Mouse (Mus musculus) liver, embryonic 11.5 days (tissue): Measurements from ENCODE around the gene Hist1h2ao. TPM values are rescaled to one million over a fixed set of nuclear protein-coding genes. Genes with fewer than 3 reads are reported as not detected.
"Not testable (repeated sequence)": the region's sequence is repeated elsewhere in the genome, so short reads cannot be mapped to it uniquely, and the experiment has no call there.

Experiments used
- ATAC-seq: fragments of 200-750 bp; cut with Nextera tagmentation; replicated peaks from 2 replicates; pipeline ENCODE4 v1.8.0; 2017; ENCODE audit warnings: moderate number of reproducible peaks, mild to moderate bottlenecking, moderate TSS enrichment, moderate library complexity; ENCODE audit not compliant: low FRiP score
- DNase-seq: peaks from one replicate; pipeline ENCODE4 v3.0.0-alpha.2; 2017; ENCODE audit warnings: low spot score
- H3K27ac ChIP-seq: fragments of 300-500 bp; sonication (generic); 2 replicates; pipeline ENCODE4 v1.5.1; 2014; ENCODE audit warnings: mild to moderate bottlenecking, low read depth, low read length, control low read depth
- H3K27me3 ChIP-seq: fragments of 300-500 bp; sonication (generic); replicated peaks from 2 replicates; pipeline ENCODE4 v1.6.1; 2014; ENCODE audit warnings: low read length, mixed read lengths; ENCODE audit not compliant: control insufficient read depth, insufficient read depth
- H3K36me3 ChIP-seq: fragments of 300-500 bp; sonication (generic); 2 replicates; pipeline ENCODE4 v1.6.1; 2014; ENCODE audit warnings: mild to moderate bottlenecking, low read length, moderate library complexity, mixed read lengths; ENCODE audit not compliant: control insufficient read depth, insufficient read depth
- H3K4me1 ChIP-seq: fragments of 300-500 bp; sonication (generic); replicated peaks from 2 replicates; pipeline ENCODE4 v1.6.1; 2014; ENCODE audit warnings: low read length, mixed read lengths; ENCODE audit not compliant: control insufficient read depth, insufficient read depth
- H3K4me2 ChIP-seq: fragments of 300-500 bp; sonication (generic); 2 replicates; pipeline ENCODE4 v1.6.1; 2014; ENCODE audit warnings: mild to moderate bottlenecking, control low read depth, moderate library complexity
- H3K4me3 ChIP-seq: fragments of 300-500 bp; sonication (generic); 2 replicates; pipeline ENCODE4 v1.5.1; 2014; ENCODE audit warnings: low read depth, low read length, control low read depth
- H3K9ac ChIP-seq: fragments of 300-500 bp; sonication (generic); 2 replicates; pipeline ENCODE4 v1.6.1; 2014; ENCODE audit warnings: low read depth, low read length, control low read depth
- H3K9me3 ChIP-seq: fragments of 300-500 bp; sonication (generic); 2 replicates; pipeline ENCODE4 v1.6.1; 2016; ENCODE audit warnings: low read length, inconsistent platforms, mixed read lengths; ENCODE audit not compliant: control insufficient read depth
- WGBS: fragments of 180-500 bp; shearing (Covaris S2); extraction: QIAGEN DNeasy Blood & Tissue Kit; methylation state at CpG from one replicate; pipeline ENCODE4 v1.1.7; 2014; 5-methylcytosine and 5-hydroxymethylcytosine counted together
- polyA plus RNA-seq: library from polyadenylated mRNA; unstranded; fragments of >200 nt; fragmentation: Nextera tagmentation; extraction: Ambion mirVana; gene quantifications from 2 replicates; pipeline ENCODE4 v1.2.1, GENCODE M21; 2014

Gene Hist1h2ao
- 2.2 TPM in 1 of 2 replicates, not detected in the other for polyA plus RNA-seq

- peak; percentile 87 for ATAC-seq
- not testable (repeated sequence) for H3K36me3 ChIP-seq, H3K4me1 ChIP-seq, H3K4me3 ChIP-seq, H3K27me3 ChIP-seq, H3K4me2 ChIP-seq, DNase-seq, H3K9me3 ChIP-seq, H3K9ac ChIP-seq, H3K27ac ChIP-seq
- WGBS = no CpG with 5 or more reads among the region's 23 CpGs
Measured at GRCm38 (mm10) chr13:21810073-21810472, at the start of gene Hist1h2ao, which contains the start of gene Hist1h2bq. Gene Hist1h2ao (plus strand): TSS chr13:21810465. Gene Hist1h2bq (minus strand): TSS chr13:21810197.

GRCm38 (mm10) chr13:21778814-21779766 lies 31.2 kb upstream of the Hist1h2ao start:
- DNase-seq (peak; percentile 77), ATAC-seq (peak; percentile 71)
- Histone ChIP-seq H3K27ac (peak overlapping the region; percentile 100), H3K36me3 (no peaks in the 10 kb centered on the region), H3K4me3 (peak overlapping the region; percentile 62), H3K9ac (peak overlapping the region; percentile 98), H3K4me1 (peaks cover 15% of the 10 kb centered on the region), H3K27me3 (no peaks in the 10 kb centered on the region), H3K4me2 (peak overlapping the region; percentile 94), H3K9me3 (no peaks in the 10 kb centered on the region)
- 5% methylated on average over 33 of the region's 33 CpGs for WGBS

GRCm38 (mm10) chr13:21779767-21780731 lies 30.2 kb upstream of the Hist1h2ao start, which contains the start of gene Hist1h1b:
Gene Hist1h1b (minus strand): TSS chr13:21780625.
- H3K4me3 ChIP-seq = peak within 1 kb of the TSS; percentile 62
- no peaks in the 10 kb centered on the region for H3K27me3 ChIP-seq
- H3K9me3 ChIP-seq = no peaks in the 10 kb centered on the region
- ATAC-seq (peak; percentile 52), DNase-seq (peak; percentile 84)
- H3K36me3 ChIP-seq = no peaks in the 10 kb centered on the region
- peak within 1 kb of the TSS; percentile 100 for H3K27ac ChIP-seq
- peak within 1 kb of the TSS; percentile 98 for H3K9ac ChIP-seq
- under 1% methylated on average over 44 of the region's 44 CpGs for WGBS
- peaks cover 18% of the 10 kb centered on the region for H3K4me1 ChIP-seq
- H3K4me2 ChIP-seq = peak within 1 kb of the TSS; percentile 94

DNA sequence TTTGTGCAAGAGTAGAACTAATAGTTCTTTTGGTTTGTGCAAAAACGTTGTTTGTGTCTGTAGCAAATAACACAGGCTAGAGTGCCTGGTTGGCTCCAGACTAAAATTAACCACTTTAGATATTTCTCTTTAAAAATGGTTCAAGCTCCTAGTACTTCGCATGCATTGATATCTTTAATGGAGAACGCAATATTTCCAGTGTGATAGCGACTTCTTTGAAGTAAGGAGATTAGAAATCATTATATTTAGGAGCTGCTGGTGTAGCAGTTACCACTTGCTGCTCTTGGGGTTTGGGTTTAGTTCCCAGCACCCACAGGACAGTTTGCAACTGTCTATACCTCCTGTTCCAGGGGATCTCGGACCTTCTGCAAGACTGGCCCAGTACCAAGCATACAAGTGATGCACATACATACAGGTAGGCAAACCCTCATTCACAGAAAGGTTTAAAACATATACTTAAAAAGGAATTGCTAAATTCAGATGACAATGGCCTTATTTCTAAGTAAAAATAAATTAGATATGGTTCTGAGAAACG lies 29.2 kb upstream of the Hist1h2ao start:
- peaks cover 24% of the 10 kb centered on the region for H3K4me1 ChIP-seq
- DNase-seq = no peak

GRCm38 (mm10) chr13:21781639-21782038 lies 28.6 kb upstream of the Hist1h2ao start:
- Histone ChIP-seq H3K36me3 (no peaks in the 10 kb centered on the region), H3K9ac (peak overlapping the region; percentile 52; the same call in 1 of the 2 replicates), H3K9me3 (no peaks in the 10 kb centered on the region), H3K27me3 (no peaks in the 10 kb centered on the region), H3K27ac (peak overlapping the region; percentile 100), H3K4me1 (peaks cover 21% of the 10 kb centered on the region), H3K4me3 (peak overlapping the region; percentile 12; the same call in 1 of the 2 replicates), H3K4me2 (peak overlapping the region; percentile 79)
- DNase-seq = no peak
- WGBS = 75% methylated on average over 1 of the region's 1 CpGs
- ATAC-seq = no peak

More for the DNA sequence above, 29.2 kb upstream of the Hist1h2ao start:
- ATAC-seq = no peak
- Histone ChIP-seq H3K27me3 (no peaks in the 10 kb centered on the region), H3K9me3 (no peaks in the 10 kb centered on the region), H3K4me3 (peak overlapping the region; percentile 62), H3K36me3 (no peaks in the 10 kb centered on the region), H3K27ac (peak overlapping the region; percentile 100), H3K9ac (peak overlapping the region; percentile 65), H3K4me2 (peak overlapping the region; percentile 94)
- WGBS = 41% methylated on average over 6 of the region's 6 CpGs

DNA sequence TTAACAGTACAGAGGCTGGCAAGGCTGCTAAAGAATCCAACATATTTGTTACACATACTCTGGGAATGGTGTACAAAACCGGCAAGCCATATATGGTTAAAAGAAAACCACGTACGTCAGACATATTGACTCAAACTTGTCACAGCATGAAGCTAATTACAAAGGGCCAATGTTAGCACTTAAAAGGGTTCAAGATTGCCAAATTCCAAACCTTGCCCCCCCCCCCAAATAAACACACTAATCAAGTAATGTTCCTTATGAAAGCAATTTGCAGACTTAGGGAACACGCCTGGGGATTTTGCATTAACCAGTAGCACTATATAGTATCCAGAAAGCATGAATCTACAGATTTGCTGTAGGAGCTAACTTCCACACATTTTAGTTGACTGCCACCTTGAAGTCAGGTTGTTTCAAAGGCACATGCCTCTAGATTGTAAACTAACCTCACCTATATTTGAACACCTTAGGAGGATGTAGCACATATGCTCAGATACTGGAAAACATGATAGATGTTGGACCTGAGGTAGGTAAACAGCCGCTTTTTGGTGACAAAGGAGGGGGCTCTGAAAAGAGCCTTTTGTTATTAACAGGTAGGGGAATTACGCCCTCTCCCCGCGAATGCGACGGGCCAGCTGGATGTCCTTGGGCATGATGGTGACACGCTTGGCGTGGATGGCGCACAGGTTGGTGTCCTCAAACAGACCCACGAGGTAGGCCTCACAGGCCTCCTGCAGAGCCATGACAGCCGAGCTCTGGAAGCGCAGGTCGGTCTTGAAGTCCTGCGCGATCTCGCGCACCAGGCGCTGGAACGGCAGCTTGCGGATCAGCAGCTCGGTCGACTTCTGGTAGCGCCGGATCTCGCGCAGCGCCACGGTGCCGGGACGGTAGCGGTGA lies 27.7 kb upstream of the Hist1h2ao start:
- Histone ChIP-seq H3K4me1 (peaks cover 15% of the 10 kb centered on the region), H3K4me2 (peak overlapping the region; percentile 79), H3K4me3 (peak overlapping the region; percentile 44), H3K27ac (peak overlapping the region; percentile 98), H3K9ac (peak overlapping the region; percentile 79)
- under 1% methylated on average over 14 of the region's 35 CpGs for WGBS
- peak; percentile 5; the same call in 1 of the 2 replicates for ATAC-seq
- H3K27me3 ChIP-seq, H3K36me3 ChIP-seq, H3K9me3 ChIP-seq: not testable (repeated sequence)
- DNase-seq = peak; percentile 58

DNA sequence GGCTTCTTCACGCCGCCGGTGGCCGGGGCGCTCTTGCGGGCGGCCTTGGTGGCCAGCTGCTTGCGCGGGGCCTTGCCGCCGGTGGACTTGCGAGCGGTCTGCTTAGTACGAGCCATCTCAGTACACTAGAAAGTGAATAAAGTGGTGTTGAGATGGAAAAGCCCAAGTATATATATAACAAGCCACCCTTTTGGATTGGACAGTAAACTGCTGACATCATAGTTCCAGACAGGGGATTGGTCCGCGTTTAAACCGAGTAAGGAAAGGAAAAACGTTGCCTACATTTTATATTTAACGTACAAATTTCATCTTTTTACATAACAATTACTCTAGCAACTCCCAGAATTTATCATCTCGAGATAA lies 27.0 kb upstream of the Hist1h2ao start, which contains the start of gene Hist1h3i:
Gene Hist1h3i, minus strand, starts transcription at position 116 of the 363 bp plus-strand sequence.
- Histone ChIP-seq H3K27me3 (no peaks in the 10 kb centered on the region), H3K9ac (peak within 1 kb of the TSS; percentile 79), H3K4me1 (peaks cover 19% of the 10 kb centered on the region), H3K36me3 (no peaks in the 10 kb centered on the region), H3K4me3 (peak within 1 kb of the TSS; percentile 44), H3K27ac (peak within 1 kb of the TSS; percentile 98), H3K9me3 (no peaks in the 10 kb centered on the region), H3K4me2 (peak within 1 kb of the TSS; percentile 79)
- DNase-seq (peak; percentile 53), ATAC-seq (peak; percentile 49)
- WGBS = under 1% methylated on average over 13 of the region's 20 CpGs
